Mouse (Mus musculus) liver, embryonic 16.5 days (tissue): ENCODE measurements around the gene Hsd3b6. TPM values are rescaled to one million over a fixed set of nuclear protein-coding genes. Genes with fewer than 3 reads are reported as not detected.

Experiments
- polyA plus RNA-seq: library from polyadenylated mRNA; unstranded; fragments of >200 nt; fragmentation: Nextera tagmentation; extraction: Ambion mirVana; gene quantifications from 2 replicates; pipeline ENCODE4 v1.2.1, GENCODE M21; 2015

The Hsd3b6 gene
- polyA plus RNA-seq, 1 experiment from 2014 or later, result 4.2 TPM

Other genes with a start within 250 kb of the Hsd3b6 start
- 0.12 TPM in 1 of 2 replicates, not detected in the other for gene Gm10681, start 225.6 kb downstream of the Hsd3b6 start, polyA plus RNA-seq
- 0.09 TPM in 1 of 2 replicates, not detected in the other for gene Hsd3b5, start 184.2 kb downstream of the Hsd3b6 start, polyA plus RNA-seq
- gene Hsd3b2, start 89.9 kb downstream of the Hsd3b6 start, polyA plus RNA-seq, result 0.48 and 0.76 TPM in 2 replicates
- gene Hsd3b3, start 51.3 kb downstream of the Hsd3b6 start, polyA plus RNA-seq, result 15.5 and 19.9 TPM in 2 replicates
- 32.1 and 38.9 TPM in 2 replicates for gene Hsd3b1, start 45.4 kb upstream of the Hsd3b6 start, polyA plus RNA-seq
- gene Hao2, start 78.8 kb upstream of the Hsd3b6 start, polyA plus RNA-seq, result 19.8 and 24.0 TPM in 2 replicates